Mouse (Mus musculus) forebrain, embryonic 13.5 days (tissue): ENCODE measurements around the gene Lsm6. TPM values are rescaled to one million over a fixed set of nuclear protein-coding genes. Genes with fewer than 3 reads are reported as not detected.
"Not testable (repeated sequence)": the region's sequence is repeated elsewhere in the genome, so short reads cannot be mapped to it uniquely, and the experiment has no call there.

Experiments
- ATAC-seq: fragments of 200-750 bp; cut with Nextera tagmentation; 2 replicates; pipeline ENCODE4 v1.8.0; 2017
- H3K27ac ChIP-seq: fragments of 300-500 bp; sonication (generic); 2 replicates; pipeline ENCODE4 v1.5.1; 2015; ENCODE audit warnings: inconsistent platforms, mild to moderate bottlenecking, moderate library complexity
- H3K27me3 ChIP-seq: fragments of 300-500 bp; sonication (generic); 2 replicates; pipeline ENCODE4 v1.6.1; 2015; ENCODE audit warnings: mild to moderate bottlenecking, inconsistent platforms
- H3K36me3 ChIP-seq: fragments of 300-500 bp; sonication (generic); 2 replicates; pipeline ENCODE4 v1.6.1; 2015; ENCODE audit warnings: mild to moderate bottlenecking, inconsistent platforms; ENCODE audit not compliant: poor library complexity, severe bottlenecking
- H3K4me1 ChIP-seq: fragments of 300-500 bp; sonication (generic); 2 replicates; pipeline ENCODE4 v1.6.1; 2015; ENCODE audit warnings: inconsistent platforms
- H3K4me2 ChIP-seq: fragments of 300-500 bp; sonication (generic); 2 replicates; pipeline ENCODE4 v1.6.1; 2015; ENCODE audit warnings: inconsistent platforms, mild to moderate bottlenecking, moderate library complexity
- H3K4me3 ChIP-seq: fragments of 300-500 bp; sonication (generic); 2 replicates; pipeline ENCODE4 v1.5.1; 2015; ENCODE audit warnings: mild to moderate bottlenecking, inconsistent platforms
- H3K9ac ChIP-seq: fragments of 300-500 bp; sonication (generic); 2 replicates; pipeline ENCODE4 v1.6.1; 2015; ENCODE audit warnings: mild to moderate bottlenecking, inconsistent platforms
- H3K9me3 ChIP-seq: fragments of 300-500 bp; sonication (generic); replicated peaks from 2 replicates; pipeline ENCODE4 v1.6.1; 2016; ENCODE audit warnings: inconsistent platforms
- WGBS: fragments of 180-500 bp; shearing (Covaris S2); methylation state at CpG from one replicate; pipeline ENCODE4 v1.1.7; 2015; 5-methylcytosine and 5-hydroxymethylcytosine counted together
- polyA plus RNA-seq: library from polyadenylated mRNA; unstranded; fragments of >200 nt; fragmentation: Nextera tagmentation; extraction: Ambion mirVana; gene quantifications from 2 replicates; pipeline ENCODE4 v1.2.1, GENCODE M21; 2015

Lsm6 gene
- polyA plus RNA-seq, 1 experiment from 2014 or later: 236 TPM

- no peak overlapping the region for H3K4me3 ChIP-seq
- no peak overlapping the region for H3K9ac ChIP-seq
- H3K36me3 ChIP-seq: no peaks in the 10 kb centered on the region
- H3K27ac ChIP-seq: no peak overlapping the region
- no peaks in the 10 kb centered on the region for H3K9me3 ChIP-seq
- 80% methylated on average over 4 of the region's 4 CpGs for WGBS
- H3K27me3 ChIP-seq: no peaks in the 10 kb centered on the region
- peaks cover 12% of the 10 kb centered on the region for H3K4me1 ChIP-seq
- ATAC-seq: no peak
- no peak overlapping the region for H3K4me2 ChIP-seq
Measured at GRCm38 (mm10) chr8:78824515-78824914, 3.6 kb upstream of the Lsm6 start.

GRCm38 (mm10) chr8:78819973-78820372, 967 bp downstream of the Lsm6 start:
- Histone ChIP-seq H3K4me1 (peaks cover 13% of the 10 kb centered on the region), H3K9ac (peak overlapping the region; percentile 92), H3K4me3 (peak overlapping the region; percentile 76), H3K4me2 (peak overlapping the region; percentile 66), H3K36me3 (peaks cover 21% of the 10 kb centered on the region; the same call in 1 of the 2 replicates), H3K27ac (0 out of 2 replicates have a peak overlapping the region, but pooled peaks have one; percentile 96)
- H3K27me3 ChIP-seq, ATAC-seq, H3K9me3 ChIP-seq: not testable (repeated sequence)
- WGBS: 50% methylated on average over 3 of the region's 3 CpGs

- Histone ChIP-seq H3K4me3 (no peak overlapping the region), H3K36me3 (peaks cover 40% of the 10 kb centered on the region), H3K9me3 (no peaks in the 10 kb centered on the region), H3K4me1 (peaks cover 27% of the 10 kb centered on the region), H3K27ac (no peak overlapping the region), H3K9ac (no peak overlapping the region), H3K4me2 (no peak overlapping the region), H3K27me3 (no peaks in the 10 kb centered on the region)
- no peak for ATAC-seq
- WGBS: 95% methylated on average over 2 of the region's 2 CpGs
Measured at GRCm38 (mm10) chr8:78814743-78815142, 6.2 kb downstream of the Lsm6 start.

- Histone ChIP-seq H3K36me3 (peaks cover 47% of the 10 kb centered on the region), H3K9me3 (no peaks in the 10 kb centered on the region), H3K27me3 (no peaks in the 10 kb centered on the region), H3K4me1 (peaks cover 24% of the 10 kb centered on the region), H3K9ac (no peak overlapping the region), H3K4me3 (no peak overlapping the region), H3K4me2 (no peak overlapping the region), H3K27ac (no peak overlapping the region)
- ATAC-seq: no peak
- WGBS: 80% methylated on average over 9 of the region's 9 CpGs
Measured at GRCm38 (mm10) chr8:78813021-78813420, 7.9 kb downstream of the Lsm6 start.

- Histone ChIP-seq H3K4me2 (no peak overlapping the region), H3K4me3 (no peak overlapping the region), H3K36me3 (peaks cover 51% of the 10 kb centered on the region), H3K27ac (no peak overlapping the region), H3K9ac (no peak overlapping the region), H3K27me3 (no peaks in the 10 kb centered on the region), H3K9me3 (no peaks in the 10 kb centered on the region), H3K4me1 (peaks cover 24% of the 10 kb centered on the region)
- 90% methylated on average over 9 of the region's 9 CpGs for WGBS
- no peak for ATAC-seq
Measured at GRCm38 (mm10) chr8:78812446-78812845, 8.5 kb downstream of the Lsm6 start.

- peaks cover 24% of the 10 kb centered on the region for H3K4me1 ChIP-seq
- 96% methylated on average over 7 of the region's 7 CpGs for WGBS
- no peak overlapping the region for H3K4me2 ChIP-seq
- H3K9me3 ChIP-seq: no peaks in the 10 kb centered on the region
- H3K36me3 ChIP-seq: peaks cover 52% of the 10 kb centered on the region
- H3K27ac ChIP-seq: no peak overlapping the region
- no peak overlapping the region for H3K9ac ChIP-seq
- ATAC-seq: no peak
- H3K4me3 ChIP-seq: no peak overlapping the region
- H3K27me3 ChIP-seq: no peaks in the 10 kb centered on the region
Measured at GRCm38 (mm10) chr8:78811748-78812147, 9.2 kb downstream of the Lsm6 start.

GRCm38 (mm10) chr8:78810207-78810675, 10.7 kb downstream of the Lsm6 start:
- Histone ChIP-seq H3K4me3 (no peak overlapping the region), H3K27me3 (no peaks in the 10 kb centered on the region), H3K9ac (0 out of 2 replicates have a peak overlapping the region, but pooled peaks have one; percentile 1), H3K27ac (peak overlapping the region; percentile 53), H3K4me2 (no peak overlapping the region), H3K4me1 (peaks cover 24% of the 10 kb centered on the region), H3K36me3 (peaks cover 62% of the 10 kb centered on the region), H3K9me3 (no peaks in the 10 kb centered on the region)
- ATAC-seq: peak; percentile 66
- 42% methylated on average over 9 of the region's 9 CpGs for WGBS

- Histone ChIP-seq H3K4me2 (no peak overlapping the region), H3K27me3 (no peaks in the 10 kb centered on the region), H3K36me3 (peaks cover 68% of the 10 kb centered on the region), H3K27ac (peak overlapping the region; percentile 53; the same call in 1 of the 2 replicates), H3K9ac (no peak overlapping the region), H3K4me1 (peaks cover 24% of the 10 kb centered on the region), H3K9me3 (no peaks in the 10 kb centered on the region), H3K4me3 (no peak overlapping the region)
- peak; percentile 17; the same call in 1 of the 2 replicates for ATAC-seq
- 68% methylated on average over 14 of the region's 14 CpGs for WGBS
Measured at GRCm38 (mm10) chr8:78809454-78810206, 11.3 kb downstream of the Lsm6 start.

- 95% methylated on average over 2 of the region's 2 CpGs for WGBS
- Histone ChIP-seq H3K9ac (no peak overlapping the region), H3K27me3 (no peaks in the 10 kb centered on the region), H3K27ac (no peak overlapping the region), H3K9me3 (no peaks in the 10 kb centered on the region), H3K36me3 (peaks cover 73% of the 10 kb centered on the region), H3K4me2 (no peak overlapping the region), H3K4me1 (peaks cover 24% of the 10 kb centered on the region), H3K4me3 (no peak overlapping the region)
- ATAC-seq: no peak
Measured at GRCm38 (mm10) chr8:78808888-78809287, 12.1 kb downstream of the Lsm6 start.

- Histone ChIP-seq H3K4me1 (peaks cover 24% of the 10 kb centered on the region), H3K4me3 (no peak overlapping the region), H3K9me3 (no peaks in the 10 kb centered on the region), H3K4me2 (no peak overlapping the region), H3K27me3 (no peaks in the 10 kb centered on the region), H3K36me3 (peaks cover 77% of the 10 kb centered on the region), H3K27ac (no peak overlapping the region), H3K9ac (no peak overlapping the region)
- ATAC-seq: no peak
- WGBS: 93% methylated on average over 5 of the region's 5 CpGs
Measured at GRCm38 (mm10) chr8:78808439-78808838, 12.5 kb downstream of the Lsm6 start.

GRCm38 (mm10) chr8:78807283-78807682, 13.7 kb downstream of the Lsm6 start:
- ATAC-seq: no peak
- 88% methylated on average over 9 of the region's 9 CpGs for WGBS
- Histone ChIP-seq H3K36me3 (peaks cover 79% of the 10 kb centered on the region), H3K27ac (no peak overlapping the region), H3K9me3 (no peaks in the 10 kb centered on the region), H3K4me2 (no peak overlapping the region), H3K4me1 (peaks cover 24% of the 10 kb centered on the region), H3K9ac (no peak overlapping the region), H3K27me3 (no peaks in the 10 kb centered on the region), H3K4me3 (no peak overlapping the region)

GRCm38 (mm10) chr8:78806006-78806405, 14.9 kb downstream of the Lsm6 start:
- no peak overlapping the region for H3K4me2 ChIP-seq
- no peak overlapping the region for H3K9ac ChIP-seq
- no peak overlapping the region for H3K27ac ChIP-seq
- peaks cover 17% of the 10 kb centered on the region for H3K4me1 ChIP-seq
- H3K4me3 ChIP-seq: no peak overlapping the region
- H3K9me3 ChIP-seq: no peaks in the 10 kb centered on the region
- H3K27me3 ChIP-seq: no peaks in the 10 kb centered on the region
- H3K36me3 ChIP-seq: peaks cover 70% of the 10 kb centered on the region
- no peak for ATAC-seq
- 92% methylated on average over 5 of the region's 5 CpGs for WGBS
